Mouse (Mus musculus) B cell, adult 67 days (primary cell): ENCODE data around the gene Ets2. TPM values are rescaled to one million over a fixed set of nuclear protein-coding genes. Genes with fewer than 3 reads are reported as not detected.

Experiments used
- total RNA-seq, 2 experiments: library from RNA; stranded (reverse); gene quantifications; 4 replicates each; pipeline ENCODE4 v1.2.4; 2023

The Ets2 gene
- total RNA-seq, result 100 to 1,000 TPM; 271 to 334 TPM

DNA sequence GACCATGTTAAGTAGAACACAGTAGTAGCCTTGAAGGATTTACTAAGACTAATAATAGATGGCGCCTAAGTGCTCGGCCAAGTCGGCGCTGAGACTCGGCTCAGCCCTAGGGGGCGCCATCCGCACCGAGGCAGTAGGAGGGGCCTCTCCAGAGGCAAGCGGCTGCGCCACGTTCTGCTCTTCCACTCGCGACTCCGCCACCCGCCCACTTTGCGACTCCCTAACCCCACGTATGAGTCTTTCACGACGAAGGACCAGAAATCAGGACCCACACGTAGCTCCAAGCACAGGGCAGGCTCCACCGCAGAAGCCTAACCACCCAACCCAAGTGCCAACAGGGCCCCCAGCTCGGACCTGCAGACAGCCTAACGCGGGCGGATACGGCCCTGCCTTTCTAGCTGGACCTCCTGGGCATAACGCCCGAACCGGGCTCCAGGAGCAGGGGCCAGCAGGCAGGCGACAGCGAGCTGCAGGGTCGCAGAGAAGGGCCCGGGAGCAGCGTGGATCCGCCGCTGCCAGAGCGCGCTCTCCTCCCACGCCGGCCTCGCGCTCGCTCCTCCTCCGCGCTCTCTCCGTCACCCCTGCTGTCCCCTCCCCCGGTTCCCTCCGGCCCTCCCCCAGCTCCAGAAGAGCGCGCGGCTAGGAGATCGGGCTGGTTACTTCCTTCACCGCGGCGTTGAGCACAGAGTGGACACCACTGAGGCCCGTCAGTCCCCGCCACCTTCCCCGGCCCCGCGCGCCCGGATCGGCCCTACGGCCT, at the start of gene Ets2:
Ets2 (plus strand) TSS at position 274 of the 760 bp plus-strand sequence.

Other genes with a start within 250 kb of the Ets2 start
- gene Erg, start 115.5 kb upstream of the Ets2 start, total RNA-seq, result under 1 TPM in 1 of 2 experiments, not detected in 1; 0.27 TPM